Mouse (Mus musculus) cerebellum, adult 2 months (tissue): ENCODE measurements around the gene Tmem108. TPM values are rescaled to one million over a fixed set of nuclear protein-coding genes. Genes with fewer than 3 reads are reported as not detected.

Experiments
- DNase-seq, 2 experiments: peaks; one replicate each; pipeline ENCODE4 v3.0.0; 2021
- H3K27ac ChIP-seq: fragments of 200-500 bp; 2 replicates; pipeline ENCODE4 v1.5.1; 2012; ENCODE audit warnings: low read length, control low read depth, inconsistent platforms; ENCODE audit not compliant: insufficient read depth
- H3K27me3 ChIP-seq: fragments of 200-500 bp; 2 replicates; pipeline ENCODE4 v1.6.1; 2012; ENCODE audit warnings: inconsistent platforms, mild to moderate bottlenecking, low read length, moderate library complexity; ENCODE audit not compliant: control insufficient read depth, insufficient read depth
- H3K4me1 ChIP-seq: fragments of 200-500 bp; 2 replicates; pipeline ENCODE4 v1.6.1; 2011; ENCODE audit warnings: low read length; ENCODE audit not compliant: control insufficient read depth, insufficient read depth
- H3K4me3 ChIP-seq: fragments of 200-500 bp; replicated peaks from 2 replicates; pipeline ENCODE3; 2011; ENCODE audit warnings: mild to moderate bottlenecking, low read depth, low read length, control low read depth; ENCODE audit not compliant: insufficient read depth
- CTCF ChIP-seq: fragments of 200-500 bp; IDR thresholded peaks from 2 replicates; pipeline ENCODE4 v1.5.1; 2011; ENCODE audit warnings: low read depth, mild to moderate bottlenecking, control low read depth, low read length, moderate library complexity, borderline replicate concordance; ENCODE audit not compliant: insufficient read depth
- POLR2A ChIP-seq: fragments of 200-500 bp; IDR thresholded peaks from 2 replicates; pipeline ENCODE4 v1.6.1; 2011; ENCODE audit warnings: low read length, control low read depth, borderline replicate concordance; ENCODE audit not compliant: insufficient read depth
- WGBS: fragments of 180-500 bp; shearing (Covaris S2); methylation state at CpG from one replicate; pipeline ENCODE4 v1.1.7; 2018; 5-methylcytosine and 5-hydroxymethylcytosine counted together
- polyA plus RNA-seq: library from polyadenylated mRNA; depleted of rRNA; stranded (reverse); fragments of >200 nt; gene quantifications from 2 replicates; pipeline ENCODE4 v1.2.3, GENCODE M21; 2012

Tmem108 gene
- polyA plus RNA-seq, 1 experiment: 32.3 TPM

- Histone ChIP-seq H3K27me3 (no peaks in the 10 kb centered on the region), H3K4me3 (no peak overlapping the region), H3K4me1 (peaks cover 26% of the 10 kb centered on the region), H3K27ac (no peak overlapping the region)
- 40% methylated on average over 10 of the region's 10 CpGs for WGBS
- no peak for DNase-seq
- TF ChIP-seq CTCF (no peak), POLR2A (no peak)
Measured at GRCm38 (mm10) chr9:103525041-103525537, 236.5 kb downstream of the Tmem108 start.

- no peak for TF ChIP-seq POLR2A
- TF ChIP-seq CTCF: no peak
- Histone ChIP-seq H3K4me3 (no peak overlapping the region), H3K27ac (no peak overlapping the region), H3K4me1 (peaks cover 26% of the 10 kb centered on the region), H3K27me3 (no peaks in the 10 kb centered on the region)
- WGBS: 61% methylated on average over 5 of the region's 5 CpGs
- DNase-seq: no peak
Measured at GRCm38 (mm10) chr9:103524600-103524999, 237.0 kb downstream of the Tmem108 start.

GRCm38 (mm10) chr9:103523742-103524403, 237.8 kb downstream of the Tmem108 start:
- 35% methylated on average over 7 of the region's 7 CpGs for WGBS
- TF ChIP-seq POLR2A (no peak), CTCF (no peak)
- Histone ChIP-seq H3K4me3 (no peak overlapping the region), H3K27ac (peak overlapping the region; percentile 38; the same call in 1 of the 2 replicates), H3K27me3 (no peaks in the 10 kb centered on the region), H3K4me1 (peaks cover 26% of the 10 kb centered on the region)
- DNase-seq: no peak

GRCm38 (mm10) chr9:103523008-103523407, 238.6 kb downstream of the Tmem108 start:
- Histone ChIP-seq H3K27me3 (no peaks in the 10 kb centered on the region), H3K4me1 (peaks cover 26% of the 10 kb centered on the region), H3K27ac (no peak overlapping the region), H3K4me3 (no peak overlapping the region)
- WGBS: 76% methylated on average over 6 of the region's 6 CpGs
- TF ChIP-seq CTCF (no peak), POLR2A (no peak)
- no peak for DNase-seq

- no peak for TF ChIP-seq POLR2A
- TF ChIP-seq CTCF: no peak
- Histone ChIP-seq H3K27ac (0 out of 2 replicates have a peak overlapping the region, but pooled peaks have one; percentile 1), H3K27me3 (no peaks in the 10 kb centered on the region), H3K4me1 (peaks cover 9% of the 10 kb centered on the region), H3K4me3 (no peak overlapping the region)
- WGBS: 38% methylated on average over 2 of the region's 2 CpGs
- no peak for DNase-seq
Measured at GRCm38 (mm10) chr9:103513884-103514283, 247.8 kb downstream of the Tmem108 start.

GRCm38 (mm10) chr9:103512257-103512656, 249.4 kb downstream of the Tmem108 start:
- TF ChIP-seq CTCF (no peak), POLR2A (no peak)
- H3K4me3 ChIP-seq: no peak overlapping the region
- peaks cover 9% of the 10 kb centered on the region for H3K4me1 ChIP-seq
- H3K27me3 ChIP-seq: no peaks in the 10 kb centered on the region
- DNase-seq: no peak
- no peak overlapping the region for H3K27ac ChIP-seq
- 83% methylated on average over 6 of the region's 6 CpGs for WGBS

- 53% methylated on average over 7 of the region's 7 CpGs for WGBS
- Histone ChIP-seq H3K4me1 (peaks cover 28% of the 10 kb centered on the region), H3K27ac (no peak overlapping the region), H3K4me3 (no peak overlapping the region), H3K27me3 (no peaks in the 10 kb centered on the region)
- peak in 1 of 2 experiments; percentile 51 for DNase-seq
- no peak for TF ChIP-seq CTCF
- TF ChIP-seq POLR2A: no peak
Measured at GRCm38 (mm10) chr9:103506968-103507584, 254.6 kb downstream of the Tmem108 start.

GRCm38 (mm10) chr9:103505067-103505466, 256.6 kb downstream of the Tmem108 start:
- TF ChIP-seq CTCF: no peak
- TF ChIP-seq POLR2A: no peak
- no peak overlapping the region for H3K4me3 ChIP-seq
- DNase-seq: peak; percentile 70 to 84
- WGBS: 16% methylated on average over 5 of the region's 5 CpGs
- peak overlapping the region; percentile 1 for H3K27ac ChIP-seq
- H3K27me3 ChIP-seq: no peaks in the 10 kb centered on the region
- H3K4me1 ChIP-seq: peaks cover 45% of the 10 kb centered on the region
